Comparison of ENCODE assay signal across 9 mouse cellular contexts in genomic region chr6:29985986-29986385, GRCm38 (mm10).
A peak's percentile ranks its signal among the peaks of the same experiment; 100 is the strongest.
DNase-seq lines count a peak whose midpoint lies in the region; ATAC-seq and TF ChIP-seq lines count a peak whose summit lies in the region.
"Had no signal": no experiment of that assay in that cellular context is flagged by ENCODE, and none has a peak within 500 bp of the region (broad histone marks: within the 10 kb centered on the region; RNA-seq: fewer than 3 reads in every experiment).

No protein-coding gene starts in this region.

- no peaks in the 10 kb centered on the region for H3K9me3 ChIP-seq in heart, embryonic 14.5 days (ENCODE audit: control insufficient read depth, low read length)
- H3K9me3 ChIP-seq in embryonic facial prominence, embryonic 12.5 days: no peaks in the 10 kb centered on the region
- no peaks in the 10 kb centered on the region for H3K9me3 ChIP-seq in intestine, postnatal 0 days (ENCODE audit: control insufficient read depth)
- no peaks in the 10 kb centered on the region for H3K9me3 ChIP-seq in midbrain, embryonic 13.5 days

- no peak for ATAC-seq in heart, embryonic 14.5 days (ENCODE audit: insufficient number of reproducible peaks, insufficient read depth, low FRiP score, low read depth)
- no peak for ATAC-seq in embryonic facial prominence, embryonic 12.5 days (ENCODE audit: insufficient number of reproducible peaks, insufficient read depth, low FRiP score, low TSS enrichment)
- ATAC-seq in intestine, postnatal 0 days: 0 out of 2 replicates have a peak, but pooled peaks have one; percentile 21
- ATAC-seq in midbrain, embryonic 13.5 days: no peak
- no peak for ATAC-seq in inflammation-experienced regulatory T-cells, adult 6 months

- DNase-seq in heart, postnatal 4 days: no peak
- DNase-seq in ovary, adult 18-20 months (ENCODE audit: low spot score): no peak
- no peak for DNase-seq in MN1 (ENCODE audit: low spot score)
- DNase-seq: kidney, adult 9 months had no signal

- peaks cover 3% of the 10 kb centered on the region; the same call in 1 of the 2 replicates for H3K27me3 ChIP-seq in heart, embryonic 14.5 days (ENCODE audit: control insufficient read depth, insufficient read depth, low read length)
- H3K27me3 ChIP-seq in embryonic facial prominence, embryonic 12.5 days: peaks cover 14% of the 10 kb centered on the region
- H3K27me3 ChIP-seq in intestine, postnatal 0 days (replicated peaks; ENCODE audit: control insufficient read depth, insufficient read depth, low read length): no peaks in the 10 kb centered on the region; the same call in 1 of the 2 replicates
- peaks cover 20% of the 10 kb centered on the region for H3K27me3 ChIP-seq in midbrain, embryonic 13.5 days

- H3K27ac ChIP-seq in heart, embryonic 14.5 days (replicated peaks in 1 of 2; ENCODE audit: control insufficient read depth in 1 of 2, insufficient read depth in 1 of 2, low read depth in 2 of 2, low read length in 2 of 2): no peak overlapping the region
- H3K27ac ChIP-seq in embryonic facial prominence, embryonic 12.5 days: no peak overlapping the region
- no peak overlapping the region for H3K27ac ChIP-seq in intestine, postnatal 0 days (ENCODE audit: low read depth, low read length)
- H3K27ac ChIP-seq in midbrain, embryonic 13.5 days: no peak overlapping the region

- H3K4me1 ChIP-seq in heart, embryonic 14.5 days (ENCODE audit: control insufficient read depth in 2 of 2, insufficient read depth in 2 of 2, low read length in 2 of 2): no peaks in the 10 kb centered on the region
- H3K4me1 ChIP-seq in embryonic facial prominence, embryonic 12.5 days: peaks cover 6% of the 10 kb centered on the region; the same call in 1 of the 2 replicates
- no peaks in the 10 kb centered on the region for H3K4me1 ChIP-seq in intestine, postnatal 0 days (replicated peaks; ENCODE audit: control insufficient read depth, insufficient read depth, low read length)
- peaks cover 12% of the 10 kb centered on the region; the same call in 1 of the 2 replicates for H3K4me1 ChIP-seq in midbrain, embryonic 13.5 days (replicated peaks)

- no peaks in the 10 kb centered on the region for H3K36me3 ChIP-seq in heart, embryonic 14.5 days (ENCODE audit: control insufficient read depth, insufficient read depth, low read length)
- no peaks in the 10 kb centered on the region for H3K36me3 ChIP-seq in embryonic facial prominence, embryonic 12.5 days
- no peaks in the 10 kb centered on the region for H3K36me3 ChIP-seq in intestine, postnatal 0 days (ENCODE audit: control insufficient read depth, insufficient read depth)
- no peaks in the 10 kb centered on the region for H3K36me3 ChIP-seq in midbrain, embryonic 13.5 days

- H3K4me2 ChIP-seq in heart, embryonic 14.5 days (ENCODE audit: low read length): peak overlapping the region; percentile 97
- peak overlapping the region; percentile 82 for H3K4me2 ChIP-seq in embryonic facial prominence, embryonic 12.5 days (replicated peaks)
- H3K4me2 ChIP-seq in intestine, postnatal 0 days (replicated peaks; ENCODE audit: low read depth): peak overlapping the region; percentile 87
- H3K4me2 ChIP-seq in midbrain, embryonic 13.5 days (replicated peaks): peak overlapping the region; percentile 79

- peak overlapping the region in 1 of 2 experiments; percentile 61; a peak in 1 of 4 replicates for H3K4me3 ChIP-seq in heart, embryonic 14.5 days (ENCODE audit: control insufficient read depth in 1 of 2, insufficient read depth in 1 of 2, low read depth in 1 of 2, low read length in 2 of 2)
- H3K4me3 ChIP-seq in embryonic facial prominence, embryonic 12.5 days: peak overlapping the region; percentile 52
- peak overlapping the region; percentile 55 for H3K4me3 ChIP-seq in intestine, postnatal 0 days (ENCODE audit: low read depth, low read length)
- peak overlapping the region; percentile 54 for H3K4me3 ChIP-seq in midbrain, embryonic 13.5 days (replicated peaks)

- WGBS in heart, embryonic 14.5 days: 44% methylated on average over 6 of the region's 6 CpGs
- WGBS in embryonic facial prominence, embryonic 12.5 days: 54% methylated on average over 6 of the region's 6 CpGs
- WGBS in intestine, postnatal 0 days: 22% methylated on average over 6 of the region's 6 CpGs
- WGBS in midbrain, embryonic 13.5 days: 53% methylated on average over 6 of the region's 6 CpGs

- no peak for TF ChIP-seq CTCF in intestine, postnatal 0 days (IDR thresholded peaks at IDR 0.05; ENCODE audit: low read depth)

- H3K9ac ChIP-seq in heart, embryonic 14.5 days (ENCODE audit: low read length): peak overlapping the region; percentile 69; the same call in 1 of the 2 replicates
- H3K9ac ChIP-seq in embryonic facial prominence, embryonic 12.5 days: 0 out of 2 replicates have a peak overlapping the region, but pooled peaks have one; percentile 55
- H3K9ac ChIP-seq in intestine, postnatal 0 days (ENCODE audit: low read depth, low read length): no peak overlapping the region
- H3K9ac ChIP-seq in midbrain, embryonic 13.5 days (replicated peaks): no peak overlapping the region

Comparison
In these comparisons a context has a peak if more than half of its experiments do, and no peak if none do; other contexts are left out.
1. H3K9ac ChIP-seq: peak in heart, embryonic 14.5 days (single experiment) and embryonic facial prominence, embryonic 12.5 days (single experiment); none in intestine, postnatal 0 days (single experiment) and midbrain, embryonic 13.5 days (single experiment).
2. Peak in every context shown above with its lines, with median percentiles within 50 percentile points of each other: H3K4me2 ChIP-seq.